Mouse (Mus musculus): ENCODE measurements at regions not wholly inside any gene's neighbourhood (a gene's known extent, or its start where the extent isn't known, plus 50 kb on each side); places are given as distances from the start of the nearest gene placed in this dataset.
A peak's percentile ranks its signal among the peaks of the same experiment; 100 is the strongest.

- DNase-seq (ENCODE audit: low spot score), result no peak
Observed at GRCm38 (mm10) chr10:65342513-65342912, 1252.4 kb upstream of the Lrrtm3 start.

- no peak for DNase-seq (ENCODE audit: low spot score)
Observed at GRCm38 (mm10) chr10:65330345-65330744, 1240.3 kb upstream of the Lrrtm3 start.

- peak; percentile 3 for DNase-seq (ENCODE audit: low spot score)
Observed at GRCm38 (mm10) chr10:65324840-65325410, 1234.8 kb upstream of the Lrrtm3 start.

GRCm38 (mm10) chr10:65298263-65298662 lies 1208.2 kb upstream of the Lrrtm3 start:
- DNase-seq (ENCODE audit: low spot score), result no peak
